Mouse (Mus musculus) limb, embryonic 10.5 days (tissue): ENCODE data around the gene Fgfr2. TPM values are rescaled to one million over a fixed set of nuclear protein-coding genes. Genes with fewer than 3 reads are reported as not detected.

ENCODE experiments used
- DNase-seq: peaks from one replicate; pipeline ENCODE4 v3.0.0-alpha.2; 2017; ENCODE audit warnings: low spot score
- H3K27ac ChIP-seq: fragments of 300-500 bp; sonication (generic); 2 replicates; pipeline ENCODE4 v1.5.1; 2016; ENCODE audit warnings: mild to moderate bottlenecking
- H3K27me3 ChIP-seq: fragments of 300-500 bp; sonication (generic); 2 replicates; pipeline ENCODE4 v1.6.1; 2016; ENCODE audit warnings: low read depth, mild to moderate bottlenecking; ENCODE audit not compliant: poor library complexity, severe bottlenecking
- H3K36me3 ChIP-seq: fragments of 300-500 bp; sonication (generic); 2 replicates; pipeline ENCODE4 v1.6.1; 2016; ENCODE audit warnings: mild to moderate bottlenecking, moderate library complexity
- H3K4me1 ChIP-seq: fragments of 300-500 bp; sonication (generic); 2 replicates; pipeline ENCODE4 v1.6.1; 2016
- H3K4me3 ChIP-seq: fragments of 300-500 bp; sonication (generic); 2 replicates; pipeline ENCODE4 v1.5.1; 2016; ENCODE audit warnings: mild to moderate bottlenecking, moderate library complexity
- H3K9me3 ChIP-seq: fragments of 300-500 bp; sonication (generic); replicated peaks from 2 replicates; pipeline ENCODE4 v1.6.1; 2016; ENCODE audit warnings: mild to moderate bottlenecking
- WGBS: fragments of 180-500 bp; shearing (Covaris S2); methylation state at CpG from one replicate; pipeline ENCODE4 v1.1.7; 2016; 5-methylcytosine and 5-hydroxymethylcytosine counted together
- polyA plus RNA-seq: library from polyadenylated mRNA; unstranded; fragments of >200 nt; fragmentation: Nextera tagmentation; extraction: Ambion mirVana; gene quantifications from 2 replicates; pipeline ENCODE4 v1.2.1, GENCODE M21; 2016

The Fgfr2 gene
- polyA plus RNA-seq, 1 experiment from 2014 or later = 64.4 TPM

GRCm38 (mm10) chr7:130246483-130246882, 2876.7 kb downstream of the Fgfr2 start:
- Histone ChIP-seq H3K36me3 (no peaks in the 10 kb centered on the region), H3K9me3 (no peaks in the 10 kb centered on the region), H3K4me1 (peaks cover 33% of the 10 kb centered on the region), H3K27ac (no peak overlapping the region), H3K4me3 (no peak overlapping the region), H3K27me3 (no peaks in the 10 kb centered on the region)
- DNase-seq = no peak
- WGBS = 91% methylated on average over 7 of the region's 7 CpGs

GRCm38 (mm10) chr7:130244545-130244944, 2878.6 kb downstream of the Fgfr2 start:
- WGBS = 94% methylated on average over 7 of the region's 7 CpGs
- H3K9me3 ChIP-seq = no peaks in the 10 kb centered on the region
- H3K27me3 ChIP-seq = no peaks in the 10 kb centered on the region
- H3K4me3 ChIP-seq = no peak overlapping the region
- peaks cover 11% of the 10 kb centered on the region; the same call in 1 of the 2 replicates for H3K36me3 ChIP-seq
- H3K4me1 ChIP-seq = peaks cover 18% of the 10 kb centered on the region
- no peak overlapping the region for H3K27ac ChIP-seq
- no peak for DNase-seq

- Histone ChIP-seq H3K4me3 (no peak overlapping the region), H3K27ac (no peak overlapping the region), H3K27me3 (no peaks in the 10 kb centered on the region), H3K36me3 (peaks cover 16% of the 10 kb centered on the region; the same call in 1 of the 2 replicates), H3K9me3 (no peaks in the 10 kb centered on the region), H3K4me1 (peaks cover 16% of the 10 kb centered on the region)
- 86% methylated on average over 4 of the region's 4 CpGs for WGBS
- no peak for DNase-seq
Measured at GRCm38 (mm10) chr7:130243811-130244210, 2879.3 kb downstream of the Fgfr2 start.

- Histone ChIP-seq H3K4me1 (peaks cover 22% of the 10 kb centered on the region), H3K27ac (no peak overlapping the region), H3K9me3 (no peaks in the 10 kb centered on the region), H3K36me3 (peaks cover 16% of the 10 kb centered on the region), H3K4me3 (no peak overlapping the region), H3K27me3 (no peaks in the 10 kb centered on the region)
- no peak for DNase-seq
- WGBS = 93% methylated on average over 9 of the region's 9 CpGs
Measured at GRCm38 (mm10) chr7:130240191-130240590, 2883.0 kb downstream of the Fgfr2 start.

GRCm38 (mm10) chr7:130237244-130237643, 2885.9 kb downstream of the Fgfr2 start:
- peaks cover 24% of the 10 kb centered on the region for H3K36me3 ChIP-seq
- DNase-seq = no peak
- H3K27ac ChIP-seq = no peak overlapping the region
- H3K9me3 ChIP-seq = no peaks in the 10 kb centered on the region
- H3K27me3 ChIP-seq = no peaks in the 10 kb centered on the region
- WGBS = 84% methylated on average over 5 of the region's 5 CpGs
- H3K4me3 ChIP-seq = no peak overlapping the region
- peaks cover 44% of the 10 kb centered on the region for H3K4me1 ChIP-seq

GRCm38 (mm10) chr7:130233777-130234176, 2889.4 kb downstream of the Fgfr2 start:
- peaks cover 52% of the 10 kb centered on the region for H3K4me1 ChIP-seq
- no peaks in the 10 kb centered on the region for H3K9me3 ChIP-seq
- no peaks in the 10 kb centered on the region for H3K27me3 ChIP-seq
- H3K36me3 ChIP-seq = peaks cover 9% of the 10 kb centered on the region
- H3K4me3 ChIP-seq = no peak overlapping the region
- 38% methylated on average over 7 of the region's 7 CpGs for WGBS
- no peak overlapping the region for H3K27ac ChIP-seq
- DNase-seq = no peak

GRCm38 (mm10) chr7:130230034-130230433, 2893.1 kb downstream of the Fgfr2 start:
- Histone ChIP-seq H3K4me3 (no peak overlapping the region), H3K9me3 (no peaks in the 10 kb centered on the region), H3K36me3 (peaks cover 20% of the 10 kb centered on the region), H3K4me1 (peaks cover 70% of the 10 kb centered on the region), H3K27ac (no peak overlapping the region), H3K27me3 (0 out of 2 replicates have a peak, but pooled peaks cover 5% of the 10 kb centered on the region)
- no peak for DNase-seq
- WGBS = 88% methylated on average over 4 of the region's 4 CpGs

- Histone ChIP-seq H3K4me3 (no peak overlapping the region), H3K27me3 (0 out of 2 replicates have a peak, but pooled peaks cover 5% of the 10 kb centered on the region)
Measured at GRCm38 (mm10) chr7:130225227-130225626, 2897.9 kb downstream of the Fgfr2 start.

GRCm38 (mm10) chr7:130222633-130223354, 2900.4 kb downstream of the Fgfr2 start:
- peaks cover 10% of the 10 kb centered on the region for H3K36me3 ChIP-seq
- DNase-seq = no peak
- WGBS = 82% methylated on average over 8 of the region's 8 CpGs
- no peak overlapping the region for H3K4me3 ChIP-seq
- 0 out of 2 replicates have a peak, but pooled peaks cover 5% of the 10 kb centered on the region for H3K27me3 ChIP-seq
- no peaks in the 10 kb centered on the region for H3K9me3 ChIP-seq
- peaks cover 49% of the 10 kb centered on the region for H3K4me1 ChIP-seq
- no peak overlapping the region for H3K27ac ChIP-seq

More at GRCm38 (mm10) chr7:130225227-130225626, 2897.9 kb downstream of the Fgfr2 start:
- H3K4me1 ChIP-seq = peaks cover 66% of the 10 kb centered on the region
- 88% methylated on average over 3 of the region's 3 CpGs for WGBS
- no peak overlapping the region for H3K27ac ChIP-seq
- DNase-seq = no peak
- no peaks in the 10 kb centered on the region for H3K9me3 ChIP-seq
- peaks cover 13% of the 10 kb centered on the region for H3K36me3 ChIP-seq

GRCm38 (mm10) chr7:130221661-130222387, 2901.3 kb downstream of the Fgfr2 start:
- DNase-seq = no peak
- Histone ChIP-seq H3K4me3 (no peak overlapping the region), H3K36me3 (peaks cover 7% of the 10 kb centered on the region; the same call in 1 of the 2 replicates), H3K27ac (no peak overlapping the region), H3K4me1 (peaks cover 39% of the 10 kb centered on the region), H3K9me3 (no peaks in the 10 kb centered on the region), H3K27me3 (no peaks in the 10 kb centered on the region)
- WGBS = 81% methylated on average over 17 of the region's 17 CpGs

- Histone ChIP-seq H3K9me3 (no peaks in the 10 kb centered on the region), H3K4me1 (peaks cover 31% of the 10 kb centered on the region), H3K27ac (no peak overlapping the region), H3K4me3 (no peak overlapping the region), H3K36me3 (peaks cover 5% of the 10 kb centered on the region; the same call in 1 of the 2 replicates), H3K27me3 (no peaks in the 10 kb centered on the region)
- WGBS = 91% methylated on average over 4 of the region's 4 CpGs
- no peak for DNase-seq
Measured at GRCm38 (mm10) chr7:130220627-130221026, 2902.5 kb downstream of the Fgfr2 start.

- Histone ChIP-seq H3K4me3 (no peak overlapping the region), H3K27ac (no peak overlapping the region), H3K4me1 (peaks cover 32% of the 10 kb centered on the region), H3K27me3 (no peaks in the 10 kb centered on the region), H3K36me3 (0 out of 2 replicates have a peak, but pooled peaks cover 3% of the 10 kb centered on the region), H3K9me3 (no peaks in the 10 kb centered on the region)
- 90% methylated on average over 4 of the region's 4 CpGs for WGBS
- DNase-seq = no peak
Measured at GRCm38 (mm10) chr7:130219844-130220243, 2903.3 kb downstream of the Fgfr2 start.

- Histone ChIP-seq H3K4me3 (no peak overlapping the region), H3K9me3 (no peaks in the 10 kb centered on the region), H3K4me1 (peaks cover 18% of the 10 kb centered on the region), H3K27me3 (no peaks in the 10 kb centered on the region), H3K36me3 (peaks cover 28% of the 10 kb centered on the region), H3K27ac (no peak overlapping the region)
- no peak for DNase-seq
- WGBS = 59% methylated on average over 4 of the region's 4 CpGs
Measured at GRCm38 (mm10) chr7:130216272-130216671, 2906.9 kb downstream of the Fgfr2 start.
